Mouse (Mus musculus) induced T-regulatory cell, adult 2 months (primary cell): ENCODE results near the gene Hspa13.
A peak's percentile ranks its signal among the peaks of the same experiment; 100 is the strongest.

Source experiments
- DNase-seq: peaks from one replicate; pipeline ENCODE4 v3.0.0-alpha.2; 2012; ENCODE audit warnings: low read depth

The Hspa13 gene

DNA sequence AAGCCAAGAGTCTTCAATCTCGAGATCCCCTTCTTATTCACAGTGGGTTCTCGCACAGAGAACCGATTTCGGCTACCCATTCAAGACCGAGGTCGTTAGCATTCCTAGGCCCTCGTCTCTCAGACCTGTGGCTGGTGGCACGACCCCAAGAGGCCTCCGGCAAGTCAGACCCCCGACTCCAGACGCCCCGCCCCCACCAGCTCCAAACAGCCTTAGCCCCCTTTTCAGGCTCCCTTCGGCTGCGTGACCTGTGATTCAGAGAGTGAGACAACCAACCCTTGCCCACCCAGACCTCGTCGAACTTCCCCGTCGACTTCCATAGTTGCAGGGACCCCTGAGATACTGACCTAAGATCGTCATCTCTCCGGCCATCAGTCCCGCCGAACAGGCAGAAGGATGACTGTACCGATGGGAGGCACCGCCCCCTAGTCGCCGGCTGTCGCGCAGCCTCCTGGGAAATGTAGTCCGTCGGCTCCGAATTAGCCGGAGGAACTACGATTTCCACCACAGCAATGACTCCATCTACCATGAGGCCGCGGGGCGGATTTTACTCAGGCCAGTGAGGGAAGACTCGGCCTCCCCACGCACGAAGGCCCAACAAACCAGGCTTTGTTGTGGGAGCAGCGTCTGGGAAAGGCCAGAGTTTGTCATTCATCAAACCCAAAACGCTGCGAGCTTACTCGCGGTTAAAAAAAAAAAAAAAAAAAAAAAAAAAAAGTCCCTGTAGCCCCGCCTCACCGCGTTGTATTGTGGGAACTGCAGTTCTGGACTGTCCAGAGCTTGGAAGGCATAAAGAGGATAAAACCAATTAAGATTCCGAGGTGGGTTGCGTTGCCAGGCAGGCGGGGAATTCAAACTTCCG is at the start of gene Hspa13:
Gene Hspa13 (minus strand): TSS at position 717 of the 862 bp plus-strand sequence.
- DNase-seq = peak; percentile 97

DNA sequence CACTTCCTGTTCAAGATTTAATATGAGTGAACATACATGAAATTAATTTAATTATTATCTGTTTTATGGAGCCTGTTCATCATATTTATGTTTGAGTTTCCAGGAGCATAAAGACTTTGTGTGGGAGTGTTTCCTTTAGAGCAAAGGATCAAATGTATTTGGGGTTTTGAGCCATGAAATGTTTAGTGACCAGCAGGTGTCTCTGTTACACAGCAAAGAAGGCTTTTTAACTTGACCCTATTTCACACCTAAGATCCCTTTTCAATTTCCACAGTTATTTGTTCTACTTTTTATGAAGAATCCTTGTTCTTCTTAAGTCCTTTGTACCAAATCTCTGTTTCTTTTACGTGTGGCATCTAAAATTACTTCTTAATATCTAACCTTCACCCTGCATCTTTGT is 12.4 kb upstream of the Hspa13 start:
- DNase-seq = peak; percentile 76

DNA sequence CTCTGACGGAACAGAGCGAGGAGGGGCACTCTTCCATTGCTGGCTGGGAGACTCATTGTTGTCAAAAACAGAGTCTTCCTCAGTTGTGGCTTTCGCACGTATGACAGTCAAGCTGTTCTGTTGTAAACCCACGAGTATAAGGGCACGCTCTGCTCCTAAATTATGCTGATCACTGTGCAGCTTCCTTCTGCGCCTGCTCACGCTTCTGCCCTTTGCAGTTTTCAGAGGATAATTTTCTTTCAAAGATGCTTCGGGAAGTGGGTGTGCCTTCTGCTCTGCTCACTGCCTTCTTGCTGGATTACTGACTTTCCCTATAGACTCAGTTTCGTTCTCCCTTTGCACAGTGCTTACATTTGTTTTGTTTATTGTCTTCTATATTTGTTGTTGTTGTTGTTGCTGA is 6.3 kb upstream of the Hspa13 start:
- no peak for DNase-seq

DNA sequence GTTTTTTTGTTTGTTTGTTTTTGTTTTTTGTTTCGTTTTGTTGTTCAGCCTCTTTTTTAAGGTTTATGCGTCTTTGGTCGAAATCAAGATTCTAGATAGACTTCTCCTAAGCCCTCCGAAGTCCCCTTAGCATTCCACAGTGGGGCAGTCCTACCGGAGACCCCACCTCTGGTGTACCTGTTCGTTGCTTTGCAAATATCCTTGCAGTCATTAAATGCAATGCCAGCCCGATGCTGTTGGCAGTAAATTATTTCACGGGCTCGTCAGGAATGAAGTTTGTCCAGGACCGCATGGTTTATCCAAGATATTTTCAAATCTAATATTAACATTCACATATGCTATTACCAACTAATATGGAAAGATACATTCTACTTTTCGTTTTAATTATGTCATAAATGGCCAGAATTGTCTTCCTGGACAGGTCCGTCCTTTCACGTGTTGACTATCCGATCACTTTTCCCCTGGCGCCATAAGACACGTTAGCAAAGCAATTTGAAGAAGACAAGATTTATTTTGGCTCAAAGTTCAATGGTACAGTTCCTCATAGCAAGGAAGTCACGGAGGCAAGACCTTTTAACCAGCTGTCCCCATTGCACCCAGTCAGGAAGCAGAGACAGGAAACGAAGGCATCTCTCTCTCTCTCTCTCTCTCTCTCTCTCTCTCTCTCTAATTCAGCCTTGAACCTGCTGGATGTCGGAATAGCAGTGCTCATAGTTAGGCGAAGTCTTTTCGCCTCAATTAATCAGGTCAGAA is 522 bp upstream of the Hspa13 start:
- peak; percentile 73 for DNase-seq

DNA sequence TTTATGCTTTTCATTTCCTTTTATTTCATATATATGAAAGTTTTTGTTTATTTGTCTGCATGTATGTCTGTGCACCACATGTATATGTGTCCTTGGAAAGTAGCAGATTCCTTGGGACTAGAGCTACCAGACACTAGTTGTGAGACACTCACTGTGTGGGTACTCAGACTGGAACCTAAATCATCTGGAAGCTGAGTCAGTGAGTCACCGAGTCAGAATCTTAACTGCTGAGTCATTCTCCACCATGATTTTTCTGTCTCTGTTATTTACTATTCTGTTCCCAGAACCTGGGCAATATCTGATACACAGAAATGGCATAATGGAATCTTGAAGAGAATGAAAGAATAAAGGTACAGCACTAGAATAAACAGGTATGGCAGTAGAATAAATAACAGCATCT is 14.0 kb downstream of the Hspa13 start:
- no peak for DNase-seq

DNA sequence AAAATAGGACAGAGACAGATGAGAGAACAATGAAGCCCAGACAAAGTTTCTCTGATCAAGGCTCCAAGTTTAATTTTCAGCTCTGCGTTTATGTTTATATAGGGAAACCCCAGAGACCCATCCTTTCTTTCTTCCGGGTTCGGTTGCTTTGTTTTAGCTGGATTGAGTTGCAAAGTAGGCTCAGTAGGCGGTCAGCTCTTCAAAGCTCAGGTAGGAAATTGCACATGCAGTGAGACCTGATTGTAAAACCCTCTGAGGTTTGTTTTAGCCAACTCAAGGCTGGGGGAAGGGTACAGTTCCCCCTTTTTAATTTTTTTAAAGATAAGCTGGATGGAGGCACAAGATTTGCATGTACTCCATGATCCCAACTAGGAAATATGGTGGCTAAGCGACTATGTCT is 16.8 kb downstream of the Hspa13 start:
- no peak for DNase-seq

DNA sequence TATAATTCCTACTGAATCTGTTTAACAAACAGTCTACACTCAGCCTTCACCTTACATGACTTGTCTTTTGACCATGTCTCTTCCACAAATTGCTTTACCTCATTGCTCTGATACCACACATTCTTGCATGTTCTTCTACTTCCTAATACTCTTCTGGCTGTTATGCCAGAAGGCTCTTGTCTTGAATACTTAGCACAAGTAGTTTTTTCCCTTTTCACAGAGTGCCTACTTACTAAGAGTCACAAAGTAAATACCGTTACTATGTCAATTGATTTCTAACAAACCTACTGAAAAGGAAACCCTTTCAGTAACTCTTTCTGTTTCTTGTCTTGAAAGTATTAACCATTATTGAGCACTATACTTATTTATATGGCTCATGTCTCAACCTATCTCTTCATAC is 18.0 kb downstream of the Hspa13 start:
- no peak for DNase-seq

DNA sequence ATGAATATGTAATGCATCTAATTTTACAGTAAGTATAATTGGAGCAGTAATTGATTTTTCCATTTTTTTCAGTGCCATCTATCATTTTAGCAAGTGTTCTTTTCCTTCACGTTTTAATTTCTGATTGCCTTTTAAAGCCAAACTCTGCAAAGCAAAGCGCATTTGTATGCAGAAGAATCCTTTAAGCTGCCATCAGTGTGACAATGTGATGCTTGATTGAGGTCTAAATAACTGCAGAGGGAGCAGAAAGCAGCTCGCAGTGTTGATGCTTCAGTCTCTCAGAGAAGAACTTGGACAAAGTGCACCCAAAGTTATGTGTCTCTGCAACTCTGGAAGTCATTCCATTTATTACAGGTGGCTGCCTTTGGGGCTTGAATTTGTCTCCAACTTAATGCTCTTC is 22.9 kb downstream of the Hspa13 start:
- no peak for DNase-seq

DNA sequence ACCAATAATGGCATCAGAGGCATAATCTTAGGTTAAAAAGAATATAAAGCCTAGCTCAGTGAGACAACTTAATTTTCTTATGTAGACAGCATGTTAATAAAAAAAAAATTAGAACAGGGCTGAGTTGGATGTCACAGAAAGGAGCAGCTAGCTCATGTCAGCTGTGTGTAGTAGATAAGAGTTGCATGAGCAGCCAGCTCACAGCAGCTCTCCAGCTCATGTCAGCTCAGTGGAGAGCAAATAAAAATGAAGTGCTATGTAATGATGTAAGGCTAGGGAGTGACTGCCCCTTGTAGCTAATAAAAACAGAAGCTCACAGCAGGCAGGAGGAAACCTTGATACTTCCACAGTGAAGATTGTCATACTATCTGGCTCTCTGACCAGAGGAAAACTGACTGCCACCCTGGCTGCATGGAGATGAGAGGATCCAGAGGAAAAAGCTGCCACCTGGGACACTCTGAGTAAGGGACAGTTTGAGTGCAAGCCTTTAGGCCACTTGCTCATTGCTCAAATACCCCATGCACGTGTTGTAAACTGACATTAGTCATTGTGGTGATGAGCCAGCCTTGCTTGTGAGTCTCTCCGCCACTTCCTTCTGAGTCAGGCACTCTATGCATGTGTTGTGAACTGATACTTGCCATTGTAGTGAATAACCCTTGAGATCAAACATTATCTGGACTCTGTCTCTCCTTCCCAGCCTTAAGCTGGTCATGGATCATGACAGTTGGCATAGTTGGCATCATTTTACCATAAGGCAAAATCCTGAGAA is 49.3 kb downstream of the Hspa13 start:
- DNase-seq = no peak

DNA sequence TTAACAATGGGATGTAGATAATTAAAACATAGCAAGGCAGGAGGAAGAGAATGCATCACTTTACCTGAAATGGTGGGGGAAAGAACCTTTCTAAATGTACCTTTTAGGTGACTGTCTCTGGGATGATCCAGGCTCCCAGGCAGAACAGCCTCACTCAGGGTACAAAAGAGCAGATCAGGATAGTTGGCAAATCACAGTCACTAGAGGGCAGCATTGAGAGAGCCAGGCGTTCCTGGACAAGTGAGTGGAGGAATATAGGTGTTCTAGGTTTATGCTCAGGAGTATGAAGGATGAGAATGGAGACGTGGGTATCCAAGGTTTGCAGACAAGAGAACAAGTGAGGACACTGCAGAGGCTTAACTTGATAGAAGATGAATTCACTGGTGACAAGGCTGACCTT is 70.7 kb downstream of the Hspa13 start:
- peak; percentile 59 for DNase-seq
